Mouse (Mus musculus): Measurements from ENCODE around the gene P2rx7. TPM values are rescaled to one million over a fixed set of nuclear protein-coding genes. Genes with fewer than 3 reads are reported as not detected.

The P2rx7 gene
- total and polyA plus RNA-seq, 2 experiments from 2014 or later: 3.6 to 7.3 TPM

- H3K4me1 ChIP-seq (ENCODE audit: insufficient read depth, low read length): no peaks in the 10 kb centered on the region
- H3K36me3 ChIP-seq (ENCODE audit: insufficient read depth, low read length): no peaks in the 10 kb centered on the region
- WGBS: 90% methylated on average over 7 of the region's 7 CpGs
- no peak overlapping the region for H3K4me2 ChIP-seq (ENCODE audit: low read depth, low read length, poor library complexity, severe bottlenecking)
- no peaks in the 10 kb centered on the region for H3K9me3 ChIP-seq (ENCODE audit: low read length)
- no peak for TF ChIP-seq CTCF (IDR thresholded peaks at IDR 0.05)
- no peak for DNase-seq (ENCODE audit: low spot score)
- no peak for ATAC-seq (ENCODE audit: low FRiP score)
- no peaks in the 10 kb centered on the region for H3K27me3 ChIP-seq (ENCODE audit: insufficient read depth, low read length)
- no peak overlapping the region for H3K9ac ChIP-seq (replicated peaks; ENCODE audit: low read length, poor library complexity, severe bottlenecking)
- no peak overlapping the region for H3K4me3 ChIP-seq (ENCODE audit: low read depth, low read length)
- no peak overlapping the region for H3K27ac ChIP-seq (ENCODE audit: low read depth, low read length)
Measured at GRCm38 (mm10) chr5:122689153-122689552, 45.4 kb downstream of the P2rx7 start.

GRCm38 (mm10) chr5:122690486-122690885 lies 46.8 kb downstream of the P2rx7 start:
- no peak for TF ChIP-seq CTCF (IDR thresholded peaks at IDR 0.05)
- H3K4me1 ChIP-seq (ENCODE audit: insufficient read depth, low read length): no peaks in the 10 kb centered on the region
- H3K27me3 ChIP-seq (ENCODE audit: insufficient read depth, low read length): no peaks in the 10 kb centered on the region
- ATAC-seq (ENCODE audit: low FRiP score): no peak
- WGBS: 52% methylated on average over 6 of the region's 6 CpGs
- DNase-seq (ENCODE audit: low spot score): no peak
- no peaks in the 10 kb centered on the region for H3K36me3 ChIP-seq (ENCODE audit: insufficient read depth, low read length)
- no peak overlapping the region for H3K9ac ChIP-seq (replicated peaks; ENCODE audit: low read length, poor library complexity, severe bottlenecking)
- H3K27ac ChIP-seq (ENCODE audit: low read depth, low read length): no peak overlapping the region
- no peak overlapping the region for H3K4me3 ChIP-seq (ENCODE audit: low read depth, low read length)
- H3K9me3 ChIP-seq (ENCODE audit: low read length): no peaks in the 10 kb centered on the region
- H3K4me2 ChIP-seq (ENCODE audit: low read depth, low read length, poor library complexity, severe bottlenecking): no peak overlapping the region

GRCm38 (mm10) chr5:122693431-122694207 lies 49.9 kb downstream of the P2rx7 start:
- no peak overlapping the region for H3K4me2 ChIP-seq (ENCODE audit: low read depth, low read length, poor library complexity, severe bottlenecking)
- H3K36me3 ChIP-seq (ENCODE audit: insufficient read depth, low read length): no peaks in the 10 kb centered on the region
- H3K9me3 ChIP-seq (ENCODE audit: low read length): no peaks in the 10 kb centered on the region
- no peaks in the 10 kb centered on the region for H3K4me1 ChIP-seq (ENCODE audit: insufficient read depth, low read length)
- H3K9ac ChIP-seq (replicated peaks; ENCODE audit: low read length, poor library complexity, severe bottlenecking): no peak overlapping the region
- DNase-seq (ENCODE audit: low spot score) (peak; percentile 82), ATAC-seq (ENCODE audit: low FRiP score) (peak; percentile 58; the same call in 1 of the 2 replicates)
- no peaks in the 10 kb centered on the region for H3K27me3 ChIP-seq (ENCODE audit: insufficient read depth, low read length)
- TF ChIP-seq CTCF (IDR thresholded peaks at IDR 0.05): no peak
- peak overlapping the region; percentile 18; the same call in 1 of the 2 replicates for H3K27ac ChIP-seq (ENCODE audit: low read depth, low read length)
- WGBS: 24% methylated on average over 13 of the region's 13 CpGs
- H3K4me3 ChIP-seq (ENCODE audit: low read depth, low read length): no peak overlapping the region

GRCm38 (mm10) chr5:122695516-122695915 lies 51.8 kb downstream of the P2rx7 start:
- Histone ChIP-seq H3K4me3 (ENCODE audit: low read depth, low read length) (no peak overlapping the region), H3K36me3 (ENCODE audit: insufficient read depth, low read length) (no peaks in the 10 kb centered on the region), H3K9me3 (ENCODE audit: low read length) (no peaks in the 10 kb centered on the region), H3K4me2 (ENCODE audit: low read depth, low read length, poor library complexity, severe bottlenecking) (no peak overlapping the region), H3K27ac (ENCODE audit: low read depth, low read length) (no peak overlapping the region), H3K27me3 (ENCODE audit: insufficient read depth, low read length) (no peaks in the 10 kb centered on the region), H3K9ac (replicated peaks; ENCODE audit: low read length, poor library complexity, severe bottlenecking) (no peak overlapping the region), H3K4me1 (ENCODE audit: insufficient read depth, low read length) (no peaks in the 10 kb centered on the region)
- WGBS: 66% methylated on average over 8 of the region's 8 CpGs
- DNase-seq (ENCODE audit: low spot score) (peak; percentile 83), ATAC-seq (ENCODE audit: low FRiP score) (no peak)
- no peak for TF ChIP-seq CTCF (IDR thresholded peaks at IDR 0.05)

- Histone ChIP-seq H3K4me2 (ENCODE audit: low read depth, low read length, poor library complexity, severe bottlenecking) (no peak overlapping the region), H3K4me1 (ENCODE audit: insufficient read depth, low read length) (no peaks in the 10 kb centered on the region), H3K27ac (ENCODE audit: low read depth, low read length) (no peak overlapping the region), H3K27me3 (ENCODE audit: insufficient read depth, low read length) (no peaks in the 10 kb centered on the region), H3K36me3 (ENCODE audit: insufficient read depth, low read length) (no peaks in the 10 kb centered on the region), H3K4me3 (ENCODE audit: low read depth, low read length) (no peak overlapping the region), H3K9me3 (ENCODE audit: low read length) (no peaks in the 10 kb centered on the region), H3K9ac (replicated peaks; ENCODE audit: low read length, poor library complexity, severe bottlenecking) (no peak overlapping the region)
- no peak for DNase-seq (ENCODE audit: low spot score)
- 91% methylated on average over 10 of the region's 10 CpGs for WGBS
- ATAC-seq (ENCODE audit: low FRiP score): no peak
- TF ChIP-seq CTCF (IDR thresholded peaks at IDR 0.05): no peak
Measured at GRCm38 (mm10) chr5:122698041-122698700, 54.5 kb downstream of the P2rx7 start.

GRCm38 (mm10) chr5:122698701-122699060 lies 55.0 kb downstream of the P2rx7 start:
- WGBS: 79% methylated on average over 9 of the region's 9 CpGs

More at GRCm38 (mm10) chr5:122698701-122699060, 55.0 kb downstream of the P2rx7 start:
- DNase-seq (ENCODE audit: low spot score) (no peak), ATAC-seq (ENCODE audit: low FRiP score) (no peak)
- Histone ChIP-seq H3K27me3 (ENCODE audit: insufficient read depth, low read length) (no peaks in the 10 kb centered on the region), H3K4me2 (ENCODE audit: low read depth, low read length, poor library complexity, severe bottlenecking) (no peak overlapping the region), H3K9ac (replicated peaks; ENCODE audit: low read length, poor library complexity, severe bottlenecking) (no peak overlapping the region), H3K36me3 (ENCODE audit: insufficient read depth, low read length) (no peaks in the 10 kb centered on the region), H3K4me1 (ENCODE audit: insufficient read depth, low read length) (no peaks in the 10 kb centered on the region), H3K4me3 (ENCODE audit: low read depth, low read length) (no peak overlapping the region), H3K27ac (ENCODE audit: low read depth, low read length) (no peak overlapping the region), H3K9me3 (ENCODE audit: low read length) (no peaks in the 10 kb centered on the region)
- TF ChIP-seq CTCF (IDR thresholded peaks at IDR 0.05): no peak

Measured in midbrain, postnatal 0 days (tissue).